ENCODE assay signal across 8 mouse cellular contexts in genomic region chr12:111694271-111694781, GRCm38 (mm10). TPM values are rescaled to one million over a fixed set of nuclear protein-coding genes. Genes with fewer than 3 reads are reported as not detected.
DNase-seq lines count a peak whose midpoint lies in the region; ATAC-seq and TF ChIP-seq lines count a peak whose summit lies in the region.

No protein-coding gene starts in this region.

- no peak for DNase-seq in gastrocnemius, adult 2 months
- no peak for DNase-seq in gastrocnemius, postnatal 4 days (ENCODE audit: low spot score in 2 of 2)
- no peak for DNase-seq in CH12.LX (ENCODE audit: extremely low read depth)
- peak; percentile 31 for DNase-seq in heart, postnatal 0 days (ENCODE audit: low spot score)
- no peak for DNase-seq in liver, postnatal 0 days
- DNase-seq in right cerebral cortex, postnatal 14 days: no peak
- DNase-seq in layer of hippocampus, postnatal 14 days (ENCODE audit: low spot score in 2 of 2): no peak
- no peak for DNase-seq in urinary bladder, postnatal 10 days (ENCODE audit: low spot score)

- no peak overlapping the region for H3K4me2 ChIP-seq in CH12.LX (ENCODE audit: insufficient read depth, low read depth, poor library complexity, severe bottlenecking)
- peak overlapping the region; percentile 14; the same call in 1 of the 2 replicates for H3K4me2 ChIP-seq in heart, postnatal 0 days (ENCODE audit: low read depth, low read length)
- H3K4me2 ChIP-seq in liver, postnatal 0 days (ENCODE audit: low read depth, low read length): peak overlapping the region; percentile 2; the same call in 1 of the 2 replicates

- intact Hi-C loops in gastrocnemius, adult 2 months (cut with DNase I): no loop called here

- no peak overlapping the region for H3K4me3 ChIP-seq in gastrocnemius, adult 2 months
- no peak overlapping the region for H3K4me3 ChIP-seq in CH12.LX (replicated peaks in 1 of 3; ENCODE audit: low read depth in 2 of 3, low read length in 2 of 3, poor library complexity in 1 of 3)
- no peak overlapping the region for H3K4me3 ChIP-seq in heart, postnatal 0 days (ENCODE audit: low read depth, low read length)
- H3K4me3 ChIP-seq in liver, postnatal 0 days (ENCODE audit: low read depth, low read length): no peak overlapping the region

- no peaks in the 10 kb centered on the region for H3K79me2 ChIP-seq in CH12.LX (replicated peaks; ENCODE audit: control insufficient read depth, extremely low read depth, insufficient read depth, poor library complexity, severe bottlenecking)

- WGBS in heart, postnatal 0 days: 24% methylated on average over 12 of the region's 12 CpGs
- WGBS in liver, postnatal 0 days (ENCODE audit: insufficient replicate concordance): 19% methylated on average over 12 of the region's 12 CpGs

- peaks cover 16 to 53% of the 10 kb centered on the region in 2 experiments for H3K4me1 ChIP-seq in CH12.LX (ENCODE audit: control insufficient read depth in 1 of 2, insufficient read depth in 2 of 2)
- peaks cover 33% of the 10 kb centered on the region for H3K4me1 ChIP-seq in heart, postnatal 0 days (ENCODE audit: control insufficient read depth, insufficient read depth)
- H3K4me1 ChIP-seq in liver, postnatal 0 days (ENCODE audit: insufficient read depth): peaks cover 21% of the 10 kb centered on the region

- no peaks in the 10 kb centered on the region for H3K36me3 ChIP-seq in CH12.LX (replicated peaks in 1 of 2; ENCODE audit: control insufficient read depth in 1 of 2, insufficient read depth in 1 of 2, low read length in 1 of 2)
- no peaks in the 10 kb centered on the region for H3K36me3 ChIP-seq in heart, postnatal 0 days (replicated peaks; ENCODE audit: control insufficient read depth, insufficient read depth, low read length)
- H3K36me3 ChIP-seq in liver, postnatal 0 days (replicated peaks; ENCODE audit: insufficient read depth, low read length): no peaks in the 10 kb centered on the region

- 0 out of 2 replicates have a peak, but pooled peaks have one; percentile 21 for ATAC-seq in heart, postnatal 0 days (ENCODE audit: insufficient read depth, low read depth)
- ATAC-seq in liver, postnatal 0 days: peak; percentile 47

- in situ Hi-C loops in CH12.LX (cut with MboI; ENCODE audit: low pct_ligation_motif_present, low pct_unique_long_range_greater_than_20kb, low sequenced_read_pairs): no loop called here

- H3K9ac ChIP-seq in CH12.LX (ENCODE audit: insufficient read depth, low read depth): no peak overlapping the region
- no peak overlapping the region; the same call in 1 of the 2 replicates for H3K9ac ChIP-seq in heart, postnatal 0 days (replicated peaks; ENCODE audit: low read depth, low read length)
- 0 out of 2 replicates have a peak overlapping the region, but pooled peaks have one; percentile 7 for H3K9ac ChIP-seq in liver, postnatal 0 days (replicated peaks)

- dilution Hi-C loops in CH12.LX (cut with MboI; ENCODE audit: extremely low pct_ligation_motif_present, extremely low pct_unique_long_range_greater_than_20kb, low sequenced_read_pairs): no loop called here

- no peak for TF ChIP-seq POLR2A in CH12.LX (IDR thresholded peaks at IDR 0.05; ENCODE audit: low read depth, low read length)

- no peak for TF ChIP-seq CTCF in gastrocnemius, adult 2 months (IDR thresholded peaks at IDR 0.05)
- no peak for TF ChIP-seq CTCF in CH12.LX (conservative IDR thresholded peaks at IDR 0.05 in 1 of 2, IDR thresholded peaks at IDR 0.05 in 1 of 2; ENCODE audit: low read depth in 2 of 2, low read length in 2 of 2)
- TF ChIP-seq CTCF in heart, postnatal 0 days (IDR thresholded peaks at IDR 0.05; ENCODE audit: low read depth): no peak
- TF ChIP-seq CTCF in liver, postnatal 0 days (IDR thresholded peaks at IDR 0.05; ENCODE audit: low read depth): no peak

- no peak for TF ChIP-seq RAD21 in CH12.LX (IDR thresholded peaks at IDR 0.05; ENCODE audit: low read depth, low read length)

- no peaks in the 10 kb centered on the region for H3K27me3 ChIP-seq in CH12.LX (replicated peaks)
- H3K27me3 ChIP-seq in heart, postnatal 0 days (ENCODE audit: control insufficient read depth, insufficient read depth, low read length): no peaks in the 10 kb centered on the region
- H3K27me3 ChIP-seq in liver, postnatal 0 days (ENCODE audit: insufficient read depth, low read length): no peaks in the 10 kb centered on the region

- no peak for TF ChIP-seq EP300 in CH12.LX (IDR thresholded peaks at IDR 0.05; ENCODE audit: low read length)
- no peak for TF ChIP-seq EP300 in heart, postnatal 0 days (IDR thresholded peaks at IDR 0.05; ENCODE audit: low read depth)
- no peak for TF ChIP-seq EP300 in liver, postnatal 0 days (IDR thresholded peaks at IDR 0.05; ENCODE audit: low read depth)

- peak overlapping the region; percentile 70 for H3K27ac ChIP-seq in gastrocnemius, adult 2 months
- H3K27ac ChIP-seq in CH12.LX (ENCODE audit: insufficient read depth, low read depth): no peak overlapping the region
- peak overlapping the region; percentile 67 for H3K27ac ChIP-seq in heart, postnatal 0 days (ENCODE audit: low read depth)
- H3K27ac ChIP-seq in liver, postnatal 0 days (ENCODE audit: low read depth): peak overlapping the region; percentile 75

- no peaks in the 10 kb centered on the region for H3K9me3 ChIP-seq in CH12.LX (replicated peaks; ENCODE audit: low read length)
- H3K9me3 ChIP-seq in heart, postnatal 0 days (replicated peaks; ENCODE audit: control insufficient read depth, low read length): no peaks in the 10 kb centered on the region
- H3K9me3 ChIP-seq in liver, postnatal 0 days (ENCODE audit: low read length): no peaks in the 10 kb centered on the region

TF ChIP-seq in CH12.LX, 34 proteins besides CTCF, POLR2A, EP300 and RAD21:
- no peak for TF ChIP-seq CHD1 (IDR thresholded peaks at IDR 0.05; ENCODE audit: low read depth, low read length)
- peak; percentile 17; the same call in 1 of the 2 replicates for TF ChIP-seq USF1 (IDR thresholded peaks at IDR 0.05; ENCODE audit: low read depth, low read length)
- TF ChIP-seq BHLHE40 (IDR thresholded peaks at IDR 0.05; ENCODE audit: low read depth, low read length): no peak
- TF ChIP-seq TCF12 (IDR thresholded peaks at IDR 0.05; ENCODE audit: low read depth, low read length): no peak
- no peak for TF ChIP-seq POLR2AphosphoS2 (IDR thresholded peaks at IDR 0.05; ENCODE audit: low read depth, low read length)
- no peak for TF ChIP-seq KAT2A (IDR thresholded peaks at IDR 0.05; ENCODE audit: insufficient replicate concordance, low read length)
- TF ChIP-seq JUND (conservative IDR thresholded peaks at IDR 0.05; ENCODE audit: low read depth, low read length): no peak
- no peak for TF ChIP-seq GABPA (IDR thresholded peaks at IDR 0.05; ENCODE audit: insufficient replicate concordance, low read depth, low read length)
TF ChIP-seq in CH12.LX: peak in this region for 1.

RNA-seq across cellular contexts. Expression of gene Trmt61a, which starts 16.4 kb away (rescaled TPM):
- 1 to 10 TPM; 3.1 to 3.8 TPM for total RNA-seq in gastrocnemius, adult 2 months (2021)
- total RNA-seq in gastrocnemius, postnatal 4 days (2021): 1 to 10 TPM; 7.3 to 7.9 TPM
- total RNA-seq in CH12.LX (2012; rRNA removed) (37.4 and 55.0 TPM in 2 replicates), CH12.LX (2014; rRNA removed) (21.8 and 23.3 TPM in 2 replicates)
- 34.1 and 35.5 TPM in 2 replicates for polyA plus RNA-seq in CH12.LX (2012; ENCODE audit: insufficient read length, low read depth)
- total RNA-seq in heart, postnatal 0 days (2014; rRNA removed; ENCODE audit: low replicate concordance): 23.5 and 24.9 TPM in 2 replicates
- polyA plus RNA-seq in heart, postnatal 0 days (2015; fragmentation: Nextera tagmentation; extraction: Ambion mirVana): 4.1 and 6.1 TPM in 2 replicates
- 4.3 and 5.7 TPM in 2 replicates for polyA plus RNA-seq in liver, postnatal 0 days (2015; fragmentation: Nextera tagmentation; extraction: Ambion mirVana)
- 10 to 100 TPM; 15.6 to 17.5 TPM for total RNA-seq in layer of hippocampus, postnatal 14 days (2021)

RNA-seq across cellular contexts. Expression of gene Bag5, which starts 18.7 kb away (rescaled TPM):
- 10 to 100 TPM; 14.7 to 19.2 TPM for total RNA-seq in gastrocnemius, adult 2 months (2021)
- 10 to 100 TPM; 27.5 to 32.1 TPM for total RNA-seq in gastrocnemius, postnatal 4 days (2021)
- total RNA-seq in CH12.LX (2012; rRNA removed): 24.1 and 26.9 TPM in 2 replicates
- total RNA-seq in CH12.LX (2014; rRNA removed): 25.6 and 27.9 TPM in 2 replicates
- 27.9 and 29.2 TPM in 2 replicates for polyA plus RNA-seq in CH12.LX (2012; ENCODE audit: insufficient read length, low read depth)
- total RNA-seq in heart, postnatal 0 days (2014; rRNA removed; ENCODE audit: low replicate concordance): 13.3 and 16.3 TPM in 2 replicates
- 32.4 and 34.7 TPM in 2 replicates for polyA plus RNA-seq in heart, postnatal 0 days (2015; fragmentation: Nextera tagmentation; extraction: Ambion mirVana)
- 16.7 TPM in 2 replicates for polyA plus RNA-seq in liver, postnatal 0 days (2015; fragmentation: Nextera tagmentation; extraction: Ambion mirVana)
- total RNA-seq in layer of hippocampus, postnatal 14 days (2021): 10 to 100 TPM; 42.0 to 44.4 TPM

RNA-seq across cellular contexts. Expression of gene Apopt1, which starts 18.7 kb away (rescaled TPM):
- total RNA-seq in gastrocnemius, adult 2 months (2021): 10 to 100 TPM; 37.4 to 46.7 TPM
- total RNA-seq in gastrocnemius, postnatal 4 days (2021): 10 to 100 TPM; 36.1 to 40.1 TPM
- total RNA-seq in CH12.LX (2012; rRNA removed) (38.7 and 43.6 TPM in 2 replicates), CH12.LX (2014; rRNA removed) (35.9 and 36.0 TPM in 2 replicates)
- 49.1 and 49.9 TPM in 2 replicates for polyA plus RNA-seq in CH12.LX (2012; ENCODE audit: insufficient read length, low read depth)
- 18.5 and 50.7 TPM in 2 replicates for total RNA-seq in heart, postnatal 0 days (2014; rRNA removed; ENCODE audit: low replicate concordance)
- 56.4 and 58.9 TPM in 2 replicates for polyA plus RNA-seq in heart, postnatal 0 days (2015; fragmentation: Nextera tagmentation; extraction: Ambion mirVana)
- 21.5 and 22.1 TPM in 2 replicates for polyA plus RNA-seq in liver, postnatal 0 days (2015; fragmentation: Nextera tagmentation; extraction: Ambion mirVana)
- 10 to 100 TPM; 38.5 to 40.0 TPM for total RNA-seq in layer of hippocampus, postnatal 14 days (2021)

RNA-seq across cellular contexts. Expression of gene Ckb, which starts 22.2 kb away (rescaled TPM):
- 10 to 100 TPM in 1 of 2 experiments, 1 to 10 TPM in 1; 6.7 to 10.8 TPM for total RNA-seq in gastrocnemius, adult 2 months (2021)
- 10 to 100 TPM; 48.6 to 61.8 TPM for total RNA-seq in gastrocnemius, postnatal 4 days (2021)
- total RNA-seq in CH12.LX (2012; rRNA removed) (3.2 and 3.7 TPM in 2 replicates), CH12.LX (2014; rRNA removed) (not detected in 2 replicates)
- polyA plus RNA-seq in CH12.LX (2012; ENCODE audit: insufficient read length, low read depth): 0.27 and 0.54 TPM in 2 replicates
- total RNA-seq in heart, postnatal 0 days (2014; rRNA removed; ENCODE audit: low replicate concordance): 735 and 758 TPM in 2 replicates
- 334 and 359 TPM in 2 replicates for polyA plus RNA-seq in heart, postnatal 0 days (2015; fragmentation: Nextera tagmentation; extraction: Ambion mirVana)
- polyA plus RNA-seq in liver, postnatal 0 days (2015; fragmentation: Nextera tagmentation; extraction: Ambion mirVana): 28.1 and 32.7 TPM in 2 replicates
- 1,000 to 10,000 TPM; 1,245 to 1,280 TPM for total RNA-seq in layer of hippocampus, postnatal 14 days (2021)
